Mouse (Mus musculus) monocyte, adult 2 months (primary cell): ENCODE data around the gene Gpt2.
A peak's percentile ranks its signal among the peaks of the same experiment; 100 is the strongest.

Experiments used
- DNase-seq, 2 experiments: peaks; one replicate each; pipeline ENCODE4 v3.0.0; 2022; ENCODE audit warnings: low spot score in 2 of 2, low read depth in 1 of 2

The Gpt2 gene

DNA sequence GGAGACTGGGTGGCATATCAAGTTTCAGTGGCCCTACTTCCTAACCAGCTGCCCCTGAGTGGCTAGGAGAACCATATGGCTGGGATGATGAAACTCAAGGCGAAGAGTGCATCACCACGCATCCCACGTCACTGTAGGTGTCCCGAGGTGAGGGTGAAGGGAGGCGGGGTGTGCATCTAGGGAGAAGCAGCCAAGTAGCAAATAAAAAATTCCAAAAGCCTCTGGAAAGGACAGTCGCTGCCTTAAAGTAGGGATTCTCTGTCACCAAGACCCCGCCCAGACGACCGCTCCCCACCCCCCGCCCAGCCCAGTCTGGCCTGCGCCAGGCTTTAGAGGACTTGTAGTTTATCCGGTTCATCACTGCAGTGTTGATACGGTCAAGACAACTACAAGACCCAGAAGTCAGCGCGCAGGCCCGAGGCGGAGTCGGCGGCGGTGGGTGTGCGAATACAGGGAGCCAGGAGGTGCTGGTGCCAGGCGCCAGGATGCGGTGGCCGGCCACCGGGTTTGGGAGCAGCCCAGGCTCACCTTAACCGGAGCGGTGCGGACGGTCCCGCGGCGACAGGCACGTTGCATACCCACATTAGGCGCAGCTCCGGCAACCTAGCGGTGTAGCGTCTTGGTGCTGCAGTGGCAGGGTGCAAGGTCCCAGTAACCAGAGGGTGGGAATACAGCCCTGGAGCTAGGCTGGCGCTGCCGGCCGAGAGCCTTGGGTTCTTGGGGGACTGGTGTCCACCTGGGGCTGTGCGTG lies at the start of gene Gpt2:
Gene Gpt2, plus strand, starts transcription at position 452 of the 751 bp plus-strand sequence.
- DNase-seq, result peak; percentile 48 to 66

DNA sequence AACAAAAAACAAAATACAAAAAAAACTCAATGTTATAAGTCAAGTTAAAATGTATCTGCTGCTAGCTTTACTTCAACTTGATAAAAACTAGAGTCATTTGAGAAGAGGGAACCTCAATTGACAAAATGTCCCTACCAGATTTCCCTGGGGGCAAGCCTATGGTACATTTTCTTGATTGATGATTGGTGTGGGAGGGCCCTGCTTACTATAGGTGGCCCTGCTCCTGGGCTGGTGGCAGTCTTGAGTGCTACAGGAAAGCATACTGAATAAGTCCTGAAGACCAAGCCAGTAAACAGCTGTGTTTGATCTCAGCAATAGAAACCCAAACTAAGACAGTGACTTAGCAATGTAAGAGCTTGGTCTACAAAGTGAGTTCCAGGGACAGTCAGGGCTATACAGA lies 48.3 kb upstream of the Gpt2 start:
- no peak for DNase-seq

DNA sequence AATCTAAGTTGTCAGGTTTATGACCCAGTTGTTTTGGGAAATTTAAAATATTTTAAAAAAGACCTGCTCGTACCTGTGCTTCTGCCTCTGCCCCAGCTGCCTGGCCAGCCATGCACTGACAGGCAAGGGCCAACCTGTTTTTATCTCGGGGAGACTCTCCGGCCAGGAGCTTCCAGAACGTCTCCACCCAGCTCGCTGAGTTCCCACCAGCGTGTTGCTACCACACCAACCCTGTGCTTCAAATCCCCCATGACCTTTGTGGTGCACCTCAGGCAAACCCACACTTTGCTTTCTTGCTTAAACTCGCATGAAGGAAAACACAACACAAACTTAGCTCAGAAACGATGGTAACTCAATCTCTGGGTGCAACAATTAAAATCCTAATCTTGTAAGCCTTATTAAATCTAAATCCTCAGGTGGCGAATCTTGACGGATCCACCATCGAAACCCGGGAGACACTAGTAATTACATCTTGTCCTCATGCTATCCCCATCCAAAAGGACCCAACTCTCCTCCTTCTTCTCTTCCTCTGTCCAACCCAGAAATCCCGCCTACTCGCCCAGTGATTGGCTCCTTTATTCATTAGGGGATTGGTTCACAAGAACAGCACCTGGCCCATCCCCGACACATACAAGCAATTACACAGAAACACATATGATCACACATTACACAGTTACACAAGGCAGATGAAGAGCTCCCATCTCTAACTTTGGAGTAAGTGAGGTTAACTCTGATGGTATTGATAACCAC lies 46.3 kb upstream of the Gpt2 start:
- DNase-seq, result no peak

DNA sequence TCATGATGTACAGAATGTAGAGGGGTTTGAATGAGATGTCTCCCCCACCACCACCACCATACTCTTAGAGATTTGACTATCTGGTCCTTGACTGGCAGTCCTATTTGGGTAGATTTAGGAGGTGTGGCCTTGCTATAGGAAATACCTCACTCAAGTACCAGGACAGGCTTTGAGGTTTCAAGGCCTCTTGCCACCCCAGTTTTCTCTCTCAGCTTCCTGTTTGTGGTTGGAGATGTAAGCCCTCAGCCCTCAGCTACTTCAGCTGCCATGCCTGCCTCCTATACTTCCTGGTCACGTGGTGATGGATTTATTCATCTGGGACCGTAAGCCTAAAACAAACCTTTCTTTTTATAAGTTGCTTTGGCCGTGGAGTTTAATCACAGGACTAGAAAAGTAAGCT lies 42.0 kb upstream of the Gpt2 start:
- DNase-seq, result no peak

DNA sequence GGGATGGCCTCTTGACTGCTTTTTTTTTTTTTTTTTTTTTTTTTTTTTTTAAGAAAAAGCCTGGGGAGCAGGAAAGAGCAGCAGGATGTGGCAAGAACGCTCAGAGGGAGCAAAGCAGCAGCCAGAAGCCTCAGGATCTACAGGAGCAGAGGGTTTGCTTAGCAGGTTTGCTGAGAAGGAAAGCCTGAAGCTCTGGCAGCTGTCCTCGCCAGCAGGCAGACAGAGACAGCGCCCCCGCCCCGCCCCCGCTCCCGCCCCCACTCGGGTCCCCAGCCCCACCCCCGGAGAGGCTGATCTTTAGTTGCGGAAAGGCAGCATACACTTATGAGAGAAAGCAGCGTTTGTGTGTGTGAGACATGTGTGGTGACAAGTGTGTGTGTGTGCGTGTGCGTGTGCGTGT lies 40.0 kb upstream of the Gpt2 start:
- no peak for DNase-seq

DNA sequence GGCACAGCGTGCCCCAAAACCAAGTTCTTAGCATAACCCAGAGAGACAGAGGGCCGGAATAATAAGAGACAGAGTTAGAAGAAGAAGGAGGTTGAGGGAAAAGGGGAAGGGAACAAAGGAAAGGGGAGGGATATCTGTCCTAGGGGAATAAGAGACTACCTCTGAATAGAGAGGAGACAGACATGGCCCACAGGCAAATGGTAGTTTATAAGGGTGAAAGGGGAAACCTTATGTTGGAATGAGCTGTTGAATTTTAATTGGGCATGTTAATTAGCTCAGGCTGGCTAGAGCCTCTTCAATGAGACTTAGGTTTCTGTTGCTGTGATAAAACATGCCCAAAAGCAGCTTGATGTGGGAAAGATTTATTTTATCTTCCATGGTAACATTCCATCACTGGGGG lies 39.1 kb upstream of the Gpt2 start:
- DNase-seq, result no peak

DNA sequence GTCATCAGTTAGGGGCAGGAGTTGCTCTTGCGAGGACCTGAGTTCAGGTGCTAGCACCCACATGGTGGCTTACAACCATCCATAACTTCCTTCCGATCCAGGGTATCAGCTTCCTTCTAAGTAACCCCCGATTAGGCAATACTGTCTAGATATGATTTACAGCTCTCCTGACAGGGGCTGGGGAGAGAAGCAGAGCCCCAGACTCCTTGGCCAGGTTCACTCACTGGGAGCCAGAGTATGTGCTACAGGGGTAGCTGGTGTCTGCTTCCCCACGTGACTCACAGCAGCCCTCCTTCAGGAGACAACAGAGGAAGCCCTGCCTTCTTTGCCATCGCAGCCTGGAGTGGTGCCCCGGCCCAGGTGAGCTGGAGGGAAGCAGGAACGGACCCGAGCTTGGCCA lies 37.6 kb upstream of the Gpt2 start:
- no peak for DNase-seq

DNA sequence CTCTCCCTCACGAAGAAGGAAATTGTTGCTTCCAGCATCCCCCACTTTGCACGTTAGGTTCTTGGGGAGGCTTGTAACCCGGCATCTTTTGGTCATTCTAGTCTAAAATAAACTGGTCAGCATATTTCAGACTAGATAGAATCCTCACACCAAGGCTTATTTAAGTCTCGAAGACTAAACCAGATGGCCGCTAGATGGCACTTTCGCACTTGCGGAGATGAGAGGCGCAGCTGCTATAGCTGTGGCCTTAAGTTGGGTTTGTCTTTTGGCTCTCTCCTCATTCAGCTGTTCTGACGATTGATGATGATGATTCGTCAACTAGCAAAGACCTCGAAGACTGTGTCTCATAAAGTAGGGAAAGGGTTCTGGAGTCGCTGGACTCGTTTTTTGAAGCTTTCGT lies 35.8 kb upstream of the Gpt2 start:
- no peak for DNase-seq

DNA sequence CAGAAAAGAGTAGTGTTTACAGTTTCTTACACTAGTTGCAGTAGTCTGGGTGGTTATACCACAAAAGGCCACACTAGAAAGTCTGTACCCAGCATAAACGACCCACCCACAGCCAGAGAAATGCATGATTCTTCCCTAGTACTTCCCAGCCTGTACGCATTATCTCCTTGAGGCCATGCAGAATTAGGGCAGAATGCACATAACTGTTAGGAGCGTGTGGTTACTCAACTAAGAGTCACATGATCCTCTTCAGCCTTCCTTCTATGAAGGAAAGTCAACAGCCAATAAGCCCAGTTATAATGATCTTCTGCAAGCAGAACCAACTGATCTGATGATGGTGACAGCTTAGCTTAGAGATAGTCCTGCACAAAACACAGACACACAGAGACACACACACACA lies 32.8 kb upstream of the Gpt2 start:
- DNase-seq, result no peak

DNA sequence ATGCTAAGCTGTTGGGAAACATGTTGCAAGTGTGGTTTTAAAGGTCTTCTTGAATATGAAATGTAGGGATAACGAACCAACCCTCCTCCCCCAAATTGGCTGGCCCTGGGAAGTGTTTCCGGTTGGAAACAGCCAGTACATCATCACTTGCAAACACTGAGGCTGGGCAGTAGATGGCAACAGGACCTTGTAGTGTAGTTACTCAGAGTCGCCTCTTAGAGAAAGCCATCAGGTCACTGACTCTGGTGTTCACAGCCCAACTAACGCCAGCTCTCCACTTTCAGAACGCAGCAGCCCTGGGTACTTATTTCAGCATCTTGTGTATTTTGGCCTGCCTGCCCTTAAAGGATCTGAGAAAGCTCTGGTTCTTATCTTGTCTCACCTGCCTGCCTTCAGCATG lies 31.6 kb upstream of the Gpt2 start:
- DNase-seq, result no peak

DNA sequence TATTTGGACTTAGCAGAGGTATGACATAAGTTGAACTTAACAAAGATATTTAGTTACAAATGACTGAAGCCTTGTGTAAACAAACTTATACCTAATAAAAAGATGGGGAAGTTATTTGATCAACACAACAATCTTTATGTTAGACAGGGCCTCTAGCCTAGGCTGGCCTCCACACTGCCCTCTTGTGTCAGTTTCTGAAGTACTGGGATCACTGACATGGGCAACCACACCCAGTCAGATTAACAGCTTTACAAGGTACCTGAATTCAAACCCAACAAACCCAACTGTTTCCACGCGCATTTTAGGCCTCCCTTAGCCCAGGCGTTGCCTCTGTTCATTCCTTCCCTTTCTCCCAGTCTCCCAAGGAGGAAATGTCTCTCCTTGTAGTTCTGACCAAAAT lies 31.0 kb upstream of the Gpt2 start:
- no peak for DNase-seq

DNA sequence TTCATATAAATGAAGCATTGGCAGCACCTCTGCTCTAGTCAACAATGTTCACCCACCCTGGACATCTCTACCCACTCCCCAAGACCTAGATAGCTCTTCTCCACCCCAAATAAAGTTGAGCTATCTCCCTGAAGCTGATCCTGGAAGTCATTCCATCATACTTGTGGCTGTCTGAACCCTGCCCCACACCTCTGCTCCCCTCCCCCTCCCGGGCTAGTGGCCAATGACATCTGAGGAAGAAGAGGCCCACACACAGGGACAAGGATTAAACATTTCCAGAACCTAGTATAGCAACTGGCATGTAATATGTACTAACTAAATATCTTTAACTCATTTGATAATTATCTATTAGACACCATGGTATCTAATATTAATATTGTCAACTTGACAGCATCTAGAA lies 29.9 kb upstream of the Gpt2 start:
- no peak for DNase-seq

DNA sequence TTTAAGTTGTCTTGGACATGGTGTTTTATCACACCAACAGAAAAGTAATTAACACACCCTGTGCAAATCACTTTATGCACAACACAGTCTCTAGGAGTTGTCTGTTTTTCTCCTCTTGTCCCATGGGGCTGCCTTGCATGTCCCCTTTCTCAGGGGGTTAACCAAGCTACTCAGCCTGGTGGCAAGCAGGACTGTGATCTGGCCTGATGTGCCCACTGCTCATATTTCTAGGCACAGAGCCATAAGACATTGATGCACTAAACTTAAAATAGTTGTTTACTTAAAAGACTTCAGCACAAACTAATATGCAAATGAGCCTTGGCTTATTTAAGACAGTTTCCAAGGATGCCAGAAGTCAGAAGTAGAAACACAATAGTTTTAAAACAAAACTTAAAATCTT lies 28.1 kb upstream of the Gpt2 start:
- no peak for DNase-seq

DNA sequence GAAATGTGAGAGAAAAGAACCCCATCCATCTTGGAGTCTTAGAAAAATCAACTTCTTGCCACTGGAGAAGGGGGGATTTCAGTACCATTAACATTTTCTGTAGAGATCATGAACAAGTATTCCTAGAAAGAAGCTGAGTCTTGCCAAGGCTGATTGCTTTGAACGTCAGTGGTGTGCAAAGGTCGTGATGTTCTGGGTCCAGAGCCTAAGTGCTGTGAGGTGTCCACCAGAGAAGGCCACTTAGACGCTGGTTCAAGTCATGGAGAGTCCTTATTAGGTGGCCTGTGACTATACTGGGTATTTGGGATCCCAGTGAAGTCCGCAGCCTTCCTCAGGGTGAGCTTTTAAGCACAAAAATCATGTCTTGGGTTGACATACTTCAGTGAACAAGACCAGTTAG lies 26.3 kb upstream of the Gpt2 start:
- DNase-seq, result no peak

DNA sequence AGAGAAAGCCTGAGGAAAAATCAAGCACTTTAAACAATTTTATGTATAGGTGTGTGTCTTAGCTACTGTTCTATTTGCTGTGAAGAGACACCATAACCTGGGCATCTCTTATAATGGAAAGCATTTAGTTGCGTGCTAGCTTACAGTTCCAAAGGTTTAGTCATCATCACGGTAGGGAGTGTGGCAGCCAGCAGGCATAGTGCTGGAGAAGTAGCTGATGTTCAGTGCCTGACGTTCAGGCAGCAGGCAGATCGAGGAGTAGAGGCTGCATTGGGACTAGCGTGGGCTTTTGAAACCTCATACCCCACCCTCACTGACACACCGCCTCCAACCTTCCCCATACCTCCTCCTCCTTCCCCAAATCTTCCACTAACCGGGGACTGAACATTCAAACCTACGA lies 21.6 kb upstream of the Gpt2 start:
- no peak for DNase-seq

DNA sequence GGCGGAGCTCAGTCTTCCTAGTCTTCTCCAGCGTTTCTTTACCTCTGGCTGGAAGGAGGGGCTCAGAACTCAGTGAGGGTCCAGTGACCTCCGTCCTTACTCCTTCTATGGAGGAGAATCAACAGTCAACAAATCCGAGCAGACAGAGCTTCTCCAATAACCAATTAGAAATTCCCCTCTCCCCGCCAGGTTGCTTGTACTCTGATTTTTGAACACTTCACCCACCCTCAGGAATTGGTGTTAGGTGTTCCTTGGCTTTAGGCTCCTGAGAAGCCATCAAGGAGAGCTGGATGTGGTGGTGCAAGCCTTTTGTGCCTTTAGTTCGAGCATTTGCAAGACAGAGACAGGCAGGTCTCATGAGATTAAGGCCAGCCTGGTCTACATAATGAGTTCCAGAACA lies 19.6 kb upstream of the Gpt2 start:
- DNase-seq, result no peak

DNA sequence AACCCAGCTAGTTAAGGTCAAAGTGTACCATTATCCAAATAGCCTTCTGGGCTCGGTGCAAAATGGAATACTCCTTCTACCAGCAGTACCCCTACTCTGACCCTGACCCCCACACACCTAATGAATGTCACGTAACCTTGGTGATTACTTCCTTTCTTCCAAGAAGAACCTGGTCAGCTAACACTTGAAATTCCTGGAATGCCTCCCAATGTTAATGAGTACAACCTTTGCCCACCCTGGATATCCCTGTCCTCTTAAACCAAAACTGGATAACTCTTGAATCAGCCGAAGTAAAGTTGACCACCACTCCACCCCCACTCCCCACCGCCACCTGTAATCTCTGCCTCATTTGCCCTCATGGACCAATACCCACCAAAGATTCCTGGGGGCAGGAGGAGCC lies 19.1 kb upstream of the Gpt2 start:
- no peak for DNase-seq

DNA sequence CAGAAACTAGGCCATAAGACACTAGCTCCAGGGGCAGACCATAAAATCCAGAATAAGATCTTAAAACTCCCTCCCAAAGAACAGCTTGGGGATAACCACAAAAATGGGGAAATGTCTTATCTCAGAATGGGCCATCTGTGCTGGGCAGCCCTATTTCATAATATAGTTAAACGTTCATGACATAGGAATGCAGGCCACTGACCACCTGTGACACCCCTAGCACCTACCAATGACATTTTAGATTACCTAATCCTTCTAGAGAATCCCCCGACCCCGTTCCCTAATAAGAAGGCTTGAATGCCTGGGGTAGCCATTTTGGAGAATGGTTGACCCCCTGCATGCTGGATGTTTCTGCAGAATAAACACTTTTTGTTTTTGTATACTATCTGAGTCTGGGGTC lies 17.5 kb upstream of the Gpt2 start:
- no peak for DNase-seq

DNA sequence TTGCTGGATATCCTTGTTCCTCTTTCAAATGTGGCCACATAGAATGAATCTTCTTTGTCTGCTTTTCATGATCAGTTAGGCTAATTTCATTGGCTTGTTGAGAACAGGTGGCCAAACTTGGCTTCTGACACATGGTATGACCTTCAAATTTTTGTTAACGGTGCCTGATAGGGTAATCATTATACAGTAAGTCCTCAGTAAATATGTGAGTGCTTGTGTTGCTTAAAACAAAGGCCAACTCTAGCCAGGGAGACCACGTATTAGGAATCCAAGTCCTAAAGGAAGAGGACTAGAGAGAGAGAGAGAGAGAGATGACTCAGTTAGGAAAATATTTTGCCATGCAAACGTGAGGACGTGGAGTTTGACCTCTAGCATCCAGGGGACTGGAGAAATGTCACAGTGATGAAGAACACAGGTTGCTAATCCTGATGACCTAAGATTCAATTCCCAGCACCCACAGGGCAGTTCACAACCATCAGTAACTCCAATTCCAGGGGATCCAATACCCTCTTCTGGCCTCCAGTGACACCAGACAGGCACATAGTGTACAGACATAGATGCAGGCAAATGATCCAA lies 15.3 kb upstream of the Gpt2 start:
- DNase-seq, result no peak

DNA sequence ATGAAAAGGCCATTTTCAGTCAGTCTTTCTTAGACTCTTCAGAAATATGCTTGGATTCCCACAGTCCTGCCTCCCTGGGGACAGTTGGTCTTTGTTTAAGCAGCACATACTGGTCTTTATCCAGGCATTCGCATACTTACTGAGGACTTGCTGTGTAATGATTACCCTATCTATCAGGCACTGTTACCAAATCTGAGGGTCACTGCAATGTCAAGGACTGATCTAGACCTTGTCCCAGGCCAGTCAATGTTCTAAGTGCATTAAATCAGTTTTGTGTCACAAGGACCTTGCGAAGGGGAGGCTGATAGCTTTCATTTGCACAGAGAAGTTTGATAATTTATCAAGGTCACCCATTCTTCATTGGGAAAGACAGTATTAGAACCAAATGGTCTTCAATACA lies 14.0 kb upstream of the Gpt2 start:
- DNase-seq, result no peak

DNA sequence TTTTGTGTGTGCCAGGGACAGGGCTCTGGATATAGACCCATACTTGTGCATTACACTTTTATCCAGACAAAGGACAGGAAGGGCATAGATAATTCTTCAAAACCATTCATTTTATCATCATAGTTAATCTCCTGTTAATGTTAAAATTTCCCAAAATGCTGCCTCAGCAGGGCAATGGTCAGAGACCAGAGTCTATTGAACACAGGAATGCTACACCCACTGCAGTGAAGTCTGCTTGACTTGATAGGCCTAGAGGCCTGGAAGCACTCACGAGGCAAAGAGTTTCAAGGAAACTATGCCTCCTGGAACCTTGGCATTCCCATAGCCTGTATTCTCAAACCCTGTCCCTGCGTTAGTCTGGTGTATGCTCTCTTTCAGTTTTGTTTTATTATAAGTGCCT lies 12.7 kb upstream of the Gpt2 start:
- no peak for DNase-seq

DNA sequence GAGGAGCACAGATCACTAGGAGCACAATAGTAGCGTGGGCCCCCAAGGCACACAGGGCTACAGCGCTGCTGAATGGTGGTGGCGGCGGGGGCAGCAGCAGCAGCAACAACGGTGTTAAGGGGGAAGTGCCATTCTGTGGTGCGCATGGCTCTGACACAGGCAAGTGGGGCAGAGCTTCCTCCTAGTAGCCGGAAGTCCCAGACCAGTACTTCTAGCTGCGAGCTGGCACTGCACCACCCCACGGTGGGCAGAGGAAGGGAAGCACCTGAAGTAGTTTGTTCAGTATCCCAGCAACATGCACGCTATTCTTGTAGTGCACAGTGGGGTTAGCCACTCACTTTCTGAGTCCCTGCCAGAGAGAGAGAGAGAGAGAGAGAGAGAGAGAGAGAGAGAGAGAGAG lies 10.5 kb upstream of the Gpt2 start:
- peak; percentile 24 to 43 for DNase-seq

DNA sequence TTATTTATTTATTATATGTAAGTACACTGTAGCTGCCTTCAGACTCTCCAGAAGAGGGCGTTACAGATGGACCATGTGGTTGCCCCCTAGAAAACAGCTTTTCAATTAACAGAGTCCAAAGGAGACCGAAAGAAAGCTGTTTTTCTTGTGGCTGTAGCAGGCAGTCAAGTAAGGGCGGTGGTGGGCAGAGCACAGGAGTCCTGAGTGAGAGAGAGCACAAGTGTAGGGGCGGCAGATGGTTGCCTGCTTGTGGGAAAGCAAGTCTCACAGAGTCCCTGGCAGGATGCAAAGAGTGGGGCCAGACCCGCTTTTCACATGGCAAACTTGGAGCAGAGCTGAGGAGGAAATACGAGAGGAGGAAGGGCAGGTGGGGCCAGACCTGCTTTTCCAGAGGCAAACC lies 9.9 kb upstream of the Gpt2 start:
- no peak for DNase-seq
